Mouse (Mus musculus): ENCODE results near the gene Fastk.
"Not testable (repeated sequence)": the region's sequence is repeated elsewhere in the genome, so short reads cannot be mapped to it uniquely, and the experiment has no call there.

The Fastk gene

DNA sequence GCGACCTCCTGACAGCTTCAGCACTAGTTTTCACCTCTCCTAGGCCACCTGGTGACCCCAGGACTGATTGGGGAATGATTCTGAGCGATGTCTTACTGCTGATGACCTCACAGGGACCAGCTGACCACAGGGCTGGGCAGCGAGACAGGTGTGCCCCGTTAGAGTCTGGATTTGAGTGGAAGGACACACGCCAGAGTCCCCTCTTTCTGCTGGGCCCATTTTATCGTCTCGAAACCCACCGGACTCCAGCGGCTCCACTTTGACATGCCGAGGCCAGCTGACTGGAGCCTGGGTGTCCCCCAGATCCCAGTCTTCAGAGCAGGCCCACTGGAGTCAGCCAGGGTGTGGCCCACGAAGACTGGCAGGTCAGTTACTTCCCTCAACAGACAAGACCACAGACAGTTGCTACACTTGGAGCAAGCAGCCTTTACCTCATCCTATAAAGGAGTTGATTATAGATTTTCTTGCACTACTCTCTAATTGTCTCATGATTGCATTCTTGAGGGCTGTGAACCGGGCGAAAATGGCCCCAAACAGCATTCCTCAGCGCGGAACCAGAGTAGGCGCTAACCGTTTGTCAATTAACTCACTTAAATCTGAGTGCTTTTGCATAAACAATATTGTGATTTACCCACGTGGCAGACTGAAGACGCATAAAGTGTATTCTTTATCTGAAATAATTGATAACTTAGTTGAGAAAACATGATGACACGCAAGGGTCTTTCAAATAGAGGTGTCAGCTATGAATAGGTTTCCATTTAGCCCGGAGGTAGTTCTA lies 20.9 kb downstream of the Fastk start:
- DNase-seq (ENCODE audit: low spot score), result no peak

DNA sequence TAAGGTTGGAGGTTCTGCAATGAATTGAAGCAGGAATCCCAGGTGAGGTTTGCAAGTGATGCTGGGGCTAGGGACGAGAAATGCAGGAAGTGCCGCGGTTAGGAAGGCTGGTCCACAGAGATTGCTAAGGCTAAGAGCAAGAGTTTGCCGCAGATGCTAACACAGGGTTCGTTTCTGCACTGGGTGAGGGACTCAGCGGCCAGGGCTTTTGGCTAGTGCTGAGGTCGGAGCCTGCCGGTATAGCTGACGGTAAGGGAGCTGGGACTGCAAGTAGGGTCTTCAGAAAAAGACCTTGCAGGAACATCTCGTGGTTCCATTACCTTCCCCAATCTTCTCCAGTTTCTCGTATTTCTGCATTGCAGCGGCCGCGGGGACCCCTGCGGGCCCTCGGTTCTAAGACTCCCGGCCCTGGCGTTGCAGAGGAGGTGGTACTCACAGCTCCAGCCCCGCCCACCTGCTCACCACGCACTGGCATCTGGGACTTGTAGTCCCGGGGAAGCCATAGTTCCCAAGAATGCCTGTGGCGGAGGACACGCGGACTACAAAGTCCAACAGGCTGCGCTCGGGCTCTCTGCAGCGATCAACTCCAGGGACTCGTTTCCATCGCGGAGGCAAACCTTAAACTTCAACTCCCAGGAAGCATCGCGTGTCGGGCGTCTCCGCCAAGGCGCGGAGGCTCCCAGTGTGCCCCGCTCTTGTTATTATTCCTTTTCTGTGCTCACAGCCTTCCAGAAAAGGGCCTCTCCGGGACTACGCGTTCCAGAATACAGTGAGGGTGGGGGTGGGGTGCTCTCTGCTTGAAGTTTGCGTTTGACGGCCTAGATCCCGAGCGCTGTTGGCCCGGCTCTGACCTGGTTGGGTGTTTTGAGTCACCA lies 21.7 kb downstream of the Fastk start, which contains the start of the genes Cdk5 and Slc4a2:
Gene Cdk5, minus strand, starts transcription at position 402 of the 875 bp plus-strand sequence.
Gene Slc4a2, plus strand, starts transcription at position 709 of the 875 bp plus-strand sequence.
- peak; percentile 100 for DNase-seq (ENCODE audit: low spot score)

DNA sequence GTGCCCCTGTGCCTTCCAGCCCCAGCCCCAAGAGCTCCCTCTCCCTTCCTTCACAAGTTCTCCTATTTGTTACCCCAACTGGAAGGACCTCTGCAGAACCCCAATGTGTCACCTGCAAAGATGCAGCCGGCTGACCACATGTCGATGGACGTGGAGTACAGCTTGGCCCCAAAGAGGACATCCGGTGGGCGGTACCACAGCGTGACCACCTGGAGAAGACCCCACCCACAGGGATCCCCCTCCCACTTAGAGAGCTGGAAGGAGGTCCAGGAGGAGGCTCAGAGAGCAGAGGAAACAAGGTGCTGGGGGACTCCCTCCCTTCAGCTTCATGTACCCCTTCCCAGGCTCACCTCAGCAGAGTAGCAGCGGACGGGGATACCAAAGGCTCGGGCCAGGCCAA lies 24.7 kb downstream of the Fastk start:
- no peak for DNase-seq (ENCODE audit: low spot score)

DNA sequence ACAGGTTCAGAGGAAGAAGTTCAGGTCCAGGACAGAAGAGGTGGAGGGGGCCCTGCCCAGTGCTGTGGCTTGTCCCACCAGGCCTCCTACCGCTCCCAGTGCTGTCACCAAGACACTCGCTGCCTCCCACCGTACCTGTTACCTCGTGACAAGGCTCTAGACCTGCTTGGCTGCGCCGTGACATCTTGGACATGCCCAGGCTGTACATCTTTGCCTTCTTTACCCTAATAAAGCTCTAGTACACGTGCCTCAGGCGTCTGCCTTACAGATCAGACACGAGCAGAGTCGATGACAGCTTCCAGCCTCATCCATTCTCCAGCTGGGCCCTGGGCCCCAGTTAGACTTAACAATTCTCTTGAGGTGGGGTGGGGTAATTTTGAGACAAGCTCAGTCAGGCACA lies 27.5 kb downstream of the Fastk start:
- no peak for DNase-seq (ENCODE audit: low spot score)

DNA sequence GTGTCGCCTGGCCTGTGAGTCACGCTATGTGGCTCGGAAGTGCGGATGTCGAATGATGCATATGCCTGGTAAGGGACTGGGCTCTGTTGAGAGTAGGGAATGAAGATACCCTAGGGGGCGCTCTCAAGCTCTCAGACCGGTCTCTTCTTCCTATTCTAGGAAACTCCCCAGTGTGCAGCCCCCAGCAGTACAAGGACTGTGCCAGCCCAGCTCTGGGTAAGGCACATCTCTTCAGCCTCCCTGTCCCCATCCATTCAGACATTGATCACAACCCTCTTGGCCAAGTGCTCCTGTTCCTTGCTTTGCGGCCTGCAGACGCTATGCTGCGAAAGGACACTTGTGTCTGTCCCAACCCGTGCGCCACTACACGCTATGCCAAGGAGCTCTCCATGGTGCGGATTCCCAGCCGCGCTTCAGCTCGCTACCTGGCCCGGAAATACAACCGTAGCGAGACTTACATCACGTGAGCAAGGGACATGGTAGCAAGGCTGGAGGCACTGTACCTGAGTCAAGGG lies 28.8 kb downstream of the Fastk start:
- DNase-seq (ENCODE audit: low spot score), result peak; percentile 49

DNA sequence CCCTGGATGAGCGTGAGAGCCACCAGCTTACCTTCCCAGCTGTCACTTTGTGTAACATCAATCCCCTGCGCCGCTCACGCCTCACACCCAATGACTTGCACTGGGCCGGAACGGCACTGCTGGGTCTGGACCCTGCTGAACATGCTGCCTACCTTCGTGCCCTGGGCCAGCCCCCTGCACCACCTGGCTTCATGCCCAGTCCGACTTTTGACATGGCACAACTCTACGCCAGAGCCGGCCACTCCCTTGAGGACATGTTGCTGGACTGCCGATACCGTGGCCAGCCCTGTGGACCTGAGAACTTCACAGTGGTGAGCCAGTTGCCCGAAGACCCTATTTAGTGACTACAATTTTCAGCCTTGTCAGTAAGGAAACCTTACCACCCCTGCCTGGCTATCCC lies 31.1 kb downstream of the Fastk start:
- DNase-seq (ENCODE audit: low spot score), result no peak

DNA sequence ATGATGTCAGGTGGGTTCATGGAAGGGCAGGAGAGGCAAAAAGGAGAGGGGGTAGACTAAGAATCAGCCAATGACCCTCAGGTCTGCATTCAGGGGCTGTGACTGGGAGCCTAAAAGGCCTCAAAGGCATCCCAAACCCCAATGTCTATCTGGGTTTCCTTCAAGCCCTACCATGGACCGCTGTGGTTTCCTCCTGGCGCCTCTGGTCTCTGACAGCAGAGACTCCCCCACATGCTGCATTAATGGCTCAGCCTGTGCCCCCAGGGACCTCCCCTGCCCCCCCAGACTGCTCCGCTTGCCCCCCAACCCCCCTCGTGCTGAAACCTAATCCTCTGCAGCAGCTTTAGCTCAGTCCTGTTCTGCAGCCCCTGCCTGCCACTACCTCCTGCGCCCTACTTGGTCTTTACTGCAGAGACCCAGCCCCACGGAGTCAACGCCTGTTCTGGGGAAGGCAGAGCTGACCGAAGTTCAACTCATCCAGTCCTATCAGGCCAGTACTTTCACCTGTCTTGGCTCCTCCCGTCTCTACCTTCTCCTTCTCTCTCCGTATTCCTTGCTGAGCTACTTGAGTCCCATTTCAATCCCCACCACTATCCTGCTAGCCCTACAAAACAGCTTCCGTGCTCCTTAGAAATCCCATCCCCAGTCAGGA lies 31.9 kb downstream of the Fastk start, which contains the start of gene Asic3:
Gene Asic3, plus strand, starts transcription at position 351 of the 652 bp plus-strand sequence.
- no peak for DNase-seq (ENCODE audit: low spot score)

DNA sequence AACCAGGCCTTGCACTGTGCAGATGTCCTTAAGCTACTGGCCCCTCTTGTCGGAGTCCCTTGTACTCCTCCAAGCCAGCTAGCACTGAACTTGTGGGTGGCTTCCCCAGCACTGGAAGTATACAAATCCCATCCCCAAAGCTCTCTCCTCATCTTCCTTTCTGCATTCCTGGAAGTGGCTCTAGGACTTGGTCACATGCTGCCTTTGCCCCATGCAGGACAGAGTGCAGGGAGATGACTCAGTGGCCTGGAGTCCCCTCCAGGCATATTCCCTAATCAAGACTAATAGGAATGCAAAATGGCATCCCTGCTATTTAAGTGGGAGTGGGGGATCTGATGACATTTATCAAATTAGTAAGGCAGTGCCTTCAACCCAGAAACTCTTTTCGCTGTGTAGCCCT lies 33.0 kb downstream of the Fastk start:
- peak; percentile 24 for DNase-seq (ENCODE audit: low spot score)

DNA sequence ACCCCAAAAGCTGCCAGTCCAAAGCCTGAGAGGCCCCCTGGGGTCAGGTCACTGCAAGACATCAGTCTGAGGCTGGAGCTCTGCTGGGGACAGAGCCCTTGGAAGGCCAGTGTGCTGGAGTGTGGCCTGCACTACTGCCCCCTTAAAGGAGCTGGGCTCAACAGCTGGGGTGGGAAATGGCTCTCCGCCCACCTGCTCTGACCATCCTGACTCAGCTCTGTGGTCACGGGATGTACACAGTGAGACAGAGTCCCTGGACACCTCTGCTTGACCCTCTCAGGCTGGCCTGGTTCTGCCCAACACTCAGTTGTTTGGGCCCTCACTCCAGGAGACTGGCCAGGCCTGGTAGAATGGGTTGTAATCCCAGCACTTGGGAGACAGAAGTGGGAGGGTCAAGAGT lies 35.6 kb downstream of the Fastk start:
- no peak for DNase-seq (ENCODE audit: low spot score)

DNA sequence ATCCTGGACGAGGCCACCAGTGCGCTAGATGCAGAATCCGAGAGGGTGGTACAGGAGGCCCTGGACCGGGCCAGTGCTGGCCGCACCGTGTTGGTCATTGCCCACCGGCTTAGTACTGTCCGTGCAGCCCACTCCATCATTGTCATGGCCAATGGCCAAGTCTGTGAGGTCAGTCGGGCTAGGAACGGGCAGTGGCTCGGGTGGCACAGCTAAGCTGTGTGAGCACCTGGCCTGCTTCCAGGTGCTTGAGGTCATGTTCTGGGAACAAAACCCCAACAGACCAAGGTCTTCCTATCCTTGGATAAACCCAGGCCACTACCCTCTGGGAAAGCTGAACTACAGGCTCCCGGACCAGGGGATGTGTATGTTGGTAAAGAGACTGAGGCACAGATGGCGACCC lies 36.4 kb downstream of the Fastk start:
- DNase-seq (ENCODE audit: low spot score), result no peak

DNA sequence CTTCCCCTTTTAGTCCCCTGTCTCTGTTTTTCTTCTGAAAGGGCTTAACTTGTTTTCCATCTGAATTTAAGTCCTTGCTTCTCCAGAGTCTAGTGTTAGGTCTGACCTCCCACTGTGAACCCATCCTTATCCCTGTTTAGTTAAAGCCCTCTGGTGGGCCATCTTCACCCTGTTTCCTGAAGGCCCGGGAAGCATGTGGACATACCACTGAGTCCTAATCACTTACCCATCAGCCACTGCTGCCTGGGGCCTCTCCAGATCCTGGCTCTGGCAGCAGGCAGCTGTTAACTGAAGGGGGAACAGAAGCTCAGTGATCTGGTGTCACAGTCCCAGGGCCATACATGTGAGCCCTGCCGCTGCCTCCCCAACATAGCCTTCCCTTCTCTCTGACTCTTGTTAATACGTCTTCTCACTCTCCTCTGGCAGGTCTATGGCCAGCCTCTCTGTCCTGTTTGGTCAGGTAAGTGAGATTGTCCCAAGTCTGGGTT lies 39.7 kb downstream of the Fastk start:
- DNase-seq (ENCODE audit: low spot score), result no peak

DNA sequence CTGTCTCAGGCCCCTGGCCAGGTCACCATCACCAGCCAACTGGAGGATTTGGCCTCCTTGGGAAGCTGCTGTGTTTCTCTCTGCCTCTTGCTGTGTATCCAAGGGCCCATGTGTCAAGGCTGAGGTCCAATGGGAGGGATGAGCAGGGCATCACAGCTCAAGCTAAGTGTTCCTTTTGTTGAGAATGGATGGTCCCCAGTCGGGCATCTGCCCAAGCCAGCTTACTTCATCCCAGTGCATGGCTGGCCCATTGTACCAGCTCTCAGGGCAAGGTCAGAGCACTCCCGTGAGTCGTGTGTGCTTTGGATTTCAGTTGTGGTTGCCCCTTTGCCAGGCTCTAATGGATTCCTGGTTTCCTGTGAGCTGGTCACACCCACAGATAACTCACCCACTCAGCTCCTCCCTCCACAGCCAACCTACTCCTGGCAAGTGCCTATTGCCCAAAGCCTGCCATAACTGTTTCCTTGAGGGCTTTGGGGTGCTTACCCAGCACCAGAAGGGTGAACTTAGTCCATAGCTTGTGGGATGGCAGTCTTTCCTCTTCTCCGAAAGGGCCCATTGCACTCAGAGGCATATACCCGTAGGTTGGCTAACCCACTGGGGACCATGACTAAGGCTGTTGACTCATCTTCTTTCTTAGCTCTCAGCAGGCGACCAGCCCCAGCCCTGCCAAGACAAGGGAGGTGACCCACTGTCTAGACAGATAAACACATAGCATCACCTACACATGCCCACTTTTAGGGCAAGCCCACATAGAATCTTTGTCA lies 40.3 kb downstream of the Fastk start:
- DNase-seq (ENCODE audit: low spot score), result peak; percentile 47

DNA sequence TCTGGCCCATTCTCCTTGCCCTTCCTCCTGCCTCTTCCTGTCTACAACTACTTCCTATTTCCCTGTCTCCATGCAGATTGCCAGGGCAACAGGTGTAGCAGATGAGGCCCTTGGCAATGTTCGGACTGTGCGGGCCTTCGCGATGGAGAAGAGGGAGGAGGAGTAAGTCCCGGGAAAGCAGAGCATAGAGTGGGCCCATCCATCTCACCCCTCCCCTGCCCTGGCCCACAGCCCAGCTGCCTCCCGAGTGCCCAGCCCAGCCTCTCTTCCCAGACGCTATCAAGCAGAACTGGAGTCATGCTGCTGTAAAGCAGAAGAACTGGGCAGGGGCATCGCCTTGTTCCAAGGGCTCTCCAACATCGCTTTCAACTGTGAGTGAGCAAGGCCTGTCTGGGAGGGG lies 43.1 kb downstream of the Fastk start:
- no peak for DNase-seq (ENCODE audit: low spot score)

DNA sequence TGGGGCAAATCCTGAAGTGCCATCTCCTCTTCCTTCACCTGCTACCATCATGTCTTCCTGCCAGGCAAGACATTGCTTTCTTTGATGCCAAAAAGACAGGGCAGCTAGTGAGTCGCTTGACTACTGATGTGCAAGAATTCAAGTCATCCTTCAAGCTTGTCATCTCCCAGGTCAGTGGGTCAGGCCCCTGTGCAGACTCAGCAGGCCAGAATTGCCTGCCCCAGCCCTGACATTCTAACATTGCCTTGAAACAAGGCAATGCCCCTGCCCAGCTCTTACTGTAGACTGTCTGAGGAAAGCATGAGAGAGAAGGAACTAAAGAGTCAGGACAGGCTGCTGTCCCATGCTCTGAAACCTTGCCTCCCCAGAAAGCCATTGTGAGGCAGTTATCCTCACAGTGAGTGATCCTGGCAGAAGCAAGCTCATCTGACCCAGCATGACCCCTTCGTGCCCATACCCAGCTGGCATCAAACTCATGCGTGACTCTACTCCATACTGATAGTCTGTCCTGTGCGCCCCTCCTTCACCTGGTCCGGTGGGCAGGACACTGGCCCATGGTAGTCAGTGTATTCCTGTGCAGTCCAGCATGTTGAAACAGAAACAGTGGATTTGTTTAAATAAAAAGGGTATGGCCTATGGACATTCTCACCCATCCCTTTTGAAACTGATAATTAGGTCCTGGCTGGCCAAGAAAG lies 44.0 kb downstream of the Fastk start:
- no peak for DNase-seq (ENCODE audit: low spot score)

DNA sequence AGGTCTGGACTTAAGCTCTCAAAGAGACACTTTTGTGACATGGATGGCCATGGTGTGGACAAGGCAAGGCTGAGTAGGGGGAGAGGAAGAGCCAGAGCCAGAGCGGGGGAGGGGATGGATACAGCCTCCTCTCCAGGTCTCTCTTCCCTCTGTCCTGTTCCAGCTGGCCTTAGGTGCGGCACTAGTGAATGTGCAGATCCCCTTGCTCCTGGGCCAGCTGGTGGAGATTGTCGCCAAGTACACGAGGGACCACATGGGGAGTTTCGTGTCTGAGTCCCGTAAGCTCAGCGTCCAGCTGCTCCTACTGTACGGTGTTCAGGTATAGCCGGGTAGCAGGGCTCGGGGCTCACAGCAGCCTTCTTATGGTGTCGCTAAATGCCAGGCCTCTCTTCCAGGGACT lies 44.7 kb downstream of the Fastk start:
- DNase-seq (ENCODE audit: low spot score), result no peak

DNA sequence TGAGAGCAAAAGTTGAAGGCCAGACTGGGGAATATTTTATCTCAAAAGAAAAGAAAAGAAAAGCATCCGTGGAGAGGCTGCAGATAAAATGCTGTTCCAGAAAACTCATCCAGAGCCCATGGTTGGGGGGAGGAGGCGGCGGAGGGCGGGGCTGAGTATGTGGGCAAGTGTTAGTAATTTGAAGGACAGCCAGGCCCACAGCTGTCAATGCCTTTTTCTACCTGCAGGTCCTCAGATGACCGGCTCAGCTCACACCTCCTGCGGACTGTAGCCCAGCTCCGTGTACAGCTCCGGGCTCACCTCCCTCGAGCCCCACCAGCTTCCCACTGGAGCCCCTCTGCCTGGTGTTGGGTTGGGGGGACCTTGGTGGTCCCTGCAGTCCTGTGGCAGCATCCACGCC lies 45.4 kb downstream of the Fastk start:
- no peak for DNase-seq (ENCODE audit: low spot score)

DNA sequence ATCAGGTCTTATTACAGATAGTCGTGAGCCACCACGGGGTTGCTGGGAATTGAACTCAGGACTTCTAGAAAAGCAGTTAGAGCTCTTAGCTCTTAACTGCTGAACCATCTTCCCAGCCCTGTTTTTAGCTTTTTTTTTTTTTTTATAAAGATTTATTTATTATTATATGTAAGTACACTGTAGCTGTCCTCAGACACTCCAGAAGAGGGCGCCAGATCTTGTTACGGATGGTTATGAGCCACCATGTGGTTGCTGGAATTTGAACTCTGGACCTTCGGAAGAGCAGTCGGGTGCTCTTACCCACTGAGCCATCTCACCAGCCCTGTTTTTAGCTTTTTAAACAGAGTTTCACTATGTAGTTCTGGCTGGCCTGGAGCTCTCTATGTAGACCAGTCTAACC lies 48.8 kb downstream of the Fastk start:
- DNase-seq (ENCODE audit: low spot score), result not testable (repeated sequence)

DNA sequence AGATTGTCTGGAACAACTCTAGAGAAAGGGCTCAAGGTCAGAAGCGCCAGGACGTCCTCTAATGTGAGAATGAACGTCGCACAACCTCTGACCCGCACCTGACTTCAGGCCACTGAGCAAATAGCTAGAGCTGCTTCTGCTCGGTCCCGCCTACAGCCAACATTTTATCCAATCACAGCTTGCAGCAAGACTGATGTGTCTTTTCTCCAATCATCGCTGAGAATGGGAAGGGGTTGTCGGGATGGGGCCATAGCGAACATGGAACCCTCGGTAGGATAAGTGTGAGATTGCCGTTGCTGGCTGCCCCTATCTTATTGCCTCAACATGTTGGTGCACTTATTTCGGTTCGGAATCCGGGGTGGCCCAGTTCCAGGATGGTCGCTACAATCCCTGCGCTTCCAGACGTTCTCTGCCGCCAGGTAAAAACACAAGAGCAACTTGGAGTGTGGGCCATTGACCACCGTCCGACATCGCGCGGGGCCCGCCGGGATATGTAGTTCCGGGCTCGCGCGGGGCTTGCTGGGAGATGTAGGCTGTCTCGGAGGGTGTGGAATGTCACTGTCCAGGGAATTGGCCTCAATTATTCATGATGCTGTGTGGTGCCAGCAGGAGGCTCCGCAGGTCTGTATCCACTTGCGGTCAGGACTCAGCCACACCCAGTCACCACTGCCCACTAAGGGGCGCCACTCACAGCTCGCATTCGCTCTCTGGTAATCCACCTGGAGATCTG lies 50.8 kb downstream of the Fastk start:
- peak; percentile 98 for DNase-seq (ENCODE audit: low spot score)

DNA sequence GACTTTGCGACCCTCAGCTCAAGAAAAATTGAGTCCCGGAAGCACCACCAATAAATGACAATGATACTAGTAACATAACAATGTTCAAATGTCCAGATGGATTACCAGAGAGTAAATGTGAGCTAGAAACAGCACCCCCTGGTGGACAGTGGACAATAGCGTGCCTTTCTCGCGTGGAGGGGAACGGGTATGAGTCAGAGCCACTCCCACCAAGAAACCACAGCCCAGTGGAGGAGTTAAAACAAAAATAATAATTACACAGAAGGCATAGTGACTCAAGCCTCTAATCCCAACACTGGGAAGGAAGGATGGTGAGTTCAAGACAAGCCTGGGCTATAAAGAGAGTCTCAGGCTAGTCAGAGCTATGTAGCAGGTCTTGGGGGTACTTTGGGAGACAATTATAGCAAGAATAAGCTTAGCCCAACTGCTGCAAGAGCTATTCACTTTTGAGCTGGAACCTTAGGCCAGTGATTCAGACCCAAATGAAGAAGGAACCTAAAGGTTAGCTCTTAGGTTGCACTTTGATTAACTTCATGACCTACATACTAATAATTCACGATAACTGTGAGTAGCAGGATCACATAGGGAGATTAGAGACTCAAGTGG lies 51.6 kb downstream of the Fastk start, which contains the start of gene Abcb8:
Gene Abcb8, plus strand, starts transcription at position 272 of the 606 bp plus-strand sequence.
- peak; percentile 95 for DNase-seq (ENCODE audit: low spot score)

Data from adipocyte (in vitro differentiated cells).